Mouse (Mus musculus) heart, adult 2 months (tissue): ENCODE measurements around the gene Evi5l.

Experiments
- CTCF ChIP-seq: fragments of 200-600 bp; IDR thresholded peaks from 2 replicates; pipeline ENCODE4 v1.8.1; 2022; ENCODE audit warnings: antibody characterized with exemption, mild to moderate bottlenecking, moderate library complexity
- EP300 ChIP-seq: fragments of 200-500 bp; IDR thresholded peaks from 2 replicates; pipeline ENCODE4 v1.6.1; 2011; ENCODE audit warnings: low read depth, low read length, control low read depth; ENCODE audit not compliant: insufficient read depth

- TF ChIP-seq CTCF (no peak), EP300 (no peak)
These were observed 71.6 kb downstream of the Evi5l start for GRCm38 (mm10) chr8:4237814-4238433.
